Mouse (Mus musculus) heart, embryonic 15.5 days (tissue): Measurements from ENCODE around the gene Oat. TPM values are rescaled to one million over a fixed set of nuclear protein-coding genes. Genes with fewer than 3 reads are reported as not detected.
A peak's percentile ranks its signal among the peaks of the same experiment; 100 is the strongest.

Source experiments
- ATAC-seq: fragments of 200-750 bp; cut with Nextera tagmentation; replicated peaks from 2 replicates; pipeline ENCODE4 v1.8.0; 2017; ENCODE audit warnings: low read depth, moderate TSS enrichment; ENCODE audit not compliant: insufficient number of reproducible peaks, insufficient read depth, low FRiP score
- H3K27ac ChIP-seq: fragments of 300-500 bp; sonication (generic); 2 replicates; pipeline ENCODE4 v1.5.1; 2015; ENCODE audit warnings: mild to moderate bottlenecking, inconsistent platforms
- H3K27me3 ChIP-seq: fragments of 300-500 bp; sonication (generic); 2 replicates; pipeline ENCODE4 v1.6.1; 2015; ENCODE audit warnings: inconsistent platforms
- H3K36me3 ChIP-seq: fragments of 300-500 bp; sonication (generic); 2 replicates; pipeline ENCODE4 v1.6.1; 2015; ENCODE audit warnings: mild to moderate bottlenecking, inconsistent platforms
- H3K4me1 ChIP-seq: fragments of 300-500 bp; sonication (generic); replicated peaks from 2 replicates; pipeline ENCODE4 v1.6.1; 2015; ENCODE audit warnings: inconsistent platforms
- H3K4me2 ChIP-seq: fragments of 300-500 bp; sonication (generic); 2 replicates; pipeline ENCODE4 v1.6.1; 2015; ENCODE audit warnings: inconsistent platforms, mild to moderate bottlenecking, moderate library complexity
- H3K4me3 ChIP-seq: fragments of 300-500 bp; sonication (generic); 2 replicates; pipeline ENCODE4 v1.5.1; 2015; ENCODE audit warnings: mild to moderate bottlenecking, inconsistent platforms
- H3K9ac ChIP-seq: fragments of 300-500 bp; sonication (generic); 2 replicates; pipeline ENCODE4 v1.6.1; 2015; ENCODE audit warnings: mild to moderate bottlenecking, inconsistent platforms
- H3K9me3 ChIP-seq: fragments of 300-500 bp; sonication (generic); replicated peaks from 2 replicates; pipeline ENCODE4 v1.6.1; 2016; ENCODE audit warnings: inconsistent platforms
- WGBS: fragments of 180-500 bp; shearing (Covaris S2); methylation state at CpG from one replicate; pipeline ENCODE4 v1.1.7; 2015; ENCODE audit warnings: mixed read lengths; 5-methylcytosine and 5-hydroxymethylcytosine counted together
- polyA plus RNA-seq: library from polyadenylated mRNA; unstranded; fragments of >200 nt; fragmentation: Nextera tagmentation; extraction: Ambion mirVana; gene quantifications from 2 replicates; pipeline ENCODE4 v1.2.1, GENCODE M21; 2015

Oat gene
- 186 and 207 TPM in 2 replicates for polyA plus RNA-seq

- peak; percentile 98 for ATAC-seq
- H3K9me3 ChIP-seq = no peaks in the 10 kb centered on the region
- no peaks in the 10 kb centered on the region for H3K36me3 ChIP-seq
Measured at GRCm38 (mm10) chr7:132576116-132576650, at the start of gene Oat. TSS of gene Oat (minus strand) at chr7:132576398.

DNA sequence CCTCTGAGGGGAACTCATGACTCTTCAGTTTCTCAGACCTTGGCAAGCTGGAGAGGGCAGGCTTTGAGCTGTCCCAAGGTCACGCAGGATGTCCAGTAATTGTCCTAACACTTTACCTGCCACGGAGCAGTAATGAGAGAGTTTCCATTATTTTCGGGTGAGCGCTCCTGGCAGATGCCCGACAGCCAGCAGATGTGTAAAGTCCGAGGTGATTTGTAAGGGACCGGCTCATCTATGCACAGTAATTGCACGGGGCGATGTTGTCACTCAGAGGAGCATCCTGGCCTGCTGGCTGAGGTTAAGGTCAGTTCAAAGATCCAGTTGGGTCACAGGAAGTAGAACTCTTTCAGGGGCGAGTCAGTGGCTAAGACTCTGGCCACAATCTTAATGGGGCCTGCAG is 48.0 kb upstream of the Oat start:
- H3K4me3 ChIP-seq = no peak overlapping the region
- H3K4me2 ChIP-seq = no peak overlapping the region
- no peak for ATAC-seq
- no peaks in the 10 kb centered on the region for H3K9me3 ChIP-seq
- no peak overlapping the region for H3K27ac ChIP-seq
- H3K4me1 ChIP-seq = peaks cover 21% of the 10 kb centered on the region
- no peaks in the 10 kb centered on the region for H3K36me3 ChIP-seq
- H3K9ac ChIP-seq = no peak overlapping the region
- no peaks in the 10 kb centered on the region for H3K27me3 ChIP-seq
- WGBS = 80% methylated on average over 10 of the region's 10 CpGs

More at GRCm38 (mm10) chr7:132576116-132576650, at the start of gene Oat:
- H3K4me2 ChIP-seq = peak within 1 kb of the TSS; percentile 81
- H3K9ac ChIP-seq = peak within 1 kb of the TSS; percentile 88
- H3K27me3 ChIP-seq = 0 out of 2 replicates have a peak, but pooled peaks cover 5% of the 10 kb centered on the region
- H3K27ac ChIP-seq = peak within 1 kb of the TSS; percentile 99
- peak within 1 kb of the TSS; percentile 92 for H3K4me3 ChIP-seq
- H3K4me1 ChIP-seq = peaks cover 38% of the 10 kb centered on the region
- under 1% methylated on average over 49 of the region's 49 CpGs for WGBS

DNA sequence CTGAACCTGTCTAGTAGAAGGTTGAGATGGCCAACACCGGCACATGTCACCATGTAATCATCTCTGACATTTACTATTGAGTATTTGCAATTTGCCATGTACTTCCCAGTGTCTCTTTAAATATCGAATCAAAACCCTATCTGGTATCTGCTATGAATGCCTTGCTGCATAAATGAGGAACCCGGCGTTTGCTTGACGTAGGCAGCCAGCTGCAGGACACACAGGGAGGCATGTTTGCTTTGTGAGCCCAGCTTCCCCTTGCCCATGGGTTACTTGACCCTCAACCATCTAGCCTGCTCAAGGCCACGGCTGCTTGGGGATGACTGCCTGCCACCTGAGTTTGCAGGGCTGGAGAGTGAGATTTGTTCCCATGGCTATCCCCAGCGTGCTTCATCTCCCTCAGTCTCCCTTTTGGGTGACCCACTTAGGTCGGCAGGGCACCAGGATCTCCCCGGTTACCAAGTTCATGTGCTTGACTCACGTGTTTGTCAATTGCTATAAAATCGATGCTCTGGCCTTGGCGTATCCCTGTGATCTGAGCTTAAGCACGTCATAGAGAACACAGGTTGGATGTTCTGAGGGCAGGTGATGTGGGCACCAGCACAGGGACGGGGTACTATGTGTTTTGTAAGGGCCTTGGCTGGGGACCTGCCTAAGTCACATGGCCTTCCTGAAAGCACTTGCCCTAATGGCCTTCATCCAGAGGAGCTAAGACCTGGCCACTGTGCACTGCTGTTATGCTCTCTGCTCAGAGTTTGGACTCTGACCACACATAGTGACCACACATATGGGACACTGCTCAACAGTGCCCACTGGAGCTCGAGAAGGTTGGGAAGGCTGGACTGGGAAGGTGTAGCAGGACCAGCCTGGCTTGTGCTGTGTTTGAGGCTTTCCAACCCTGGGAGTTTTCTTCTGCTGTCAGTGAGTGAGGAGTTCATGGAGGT is 44.0 kb upstream of the Oat start:
- Histone ChIP-seq H3K27ac (no peak overlapping the region), H3K36me3 (no peaks in the 10 kb centered on the region), H3K4me3 (no peak overlapping the region), H3K9ac (no peak overlapping the region), H3K4me1 (peaks cover 7% of the 10 kb centered on the region; the same call in 1 of the 2 replicates), H3K27me3 (no peaks in the 10 kb centered on the region), H3K4me2 (no peak overlapping the region), H3K9me3 (no peaks in the 10 kb centered on the region)
- ATAC-seq = no peak
- WGBS = 83% methylated on average over 15 of the region's 15 CpGs

DNA sequence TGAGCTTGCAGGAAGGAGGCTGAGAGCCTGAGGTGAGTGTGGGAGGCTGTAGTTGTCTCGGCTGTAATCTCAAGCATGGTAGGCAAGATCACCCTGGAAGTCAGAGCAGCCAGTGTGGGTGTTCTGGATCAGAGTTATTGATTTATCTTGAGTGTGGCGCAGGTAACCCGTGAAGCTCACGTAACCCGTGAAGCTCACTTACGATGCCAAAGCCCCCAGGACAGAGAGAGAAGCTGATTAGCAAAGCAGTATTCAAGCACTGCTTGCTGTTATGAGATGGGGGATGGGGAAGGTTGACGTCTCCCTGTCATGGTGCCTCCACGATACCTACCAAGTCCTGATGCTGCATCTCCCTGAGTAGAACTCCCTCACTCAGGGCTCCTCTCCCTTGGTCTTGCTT is 43.4 kb upstream of the Oat start:
- H3K4me2 ChIP-seq = no peak overlapping the region
- 92% methylated on average over 8 of the region's 8 CpGs for WGBS
- ATAC-seq = no peak
- no peaks in the 10 kb centered on the region for H3K27me3 ChIP-seq
- H3K27ac ChIP-seq = no peak overlapping the region
- no peaks in the 10 kb centered on the region for H3K9me3 ChIP-seq
- no peak overlapping the region for H3K9ac ChIP-seq
- no peak overlapping the region for H3K4me3 ChIP-seq
- peaks cover 9% of the 10 kb centered on the region; the same call in 1 of the 2 replicates for H3K4me1 ChIP-seq
- H3K36me3 ChIP-seq = no peaks in the 10 kb centered on the region

GRCm38 (mm10) chr7:132617021-132617564 is 40.9 kb upstream of the Oat start:
- H3K9me3 ChIP-seq = no peaks in the 10 kb centered on the region
- no peak overlapping the region for H3K27ac ChIP-seq
- H3K4me3 ChIP-seq = no peak overlapping the region
- WGBS = 84% methylated on average over 5 of the region's 5 CpGs
- ATAC-seq = no peak
- no peak overlapping the region for H3K9ac ChIP-seq
- 0 out of 2 replicates have a peak, but pooled peaks cover 5% of the 10 kb centered on the region for H3K4me1 ChIP-seq
- no peaks in the 10 kb centered on the region for H3K27me3 ChIP-seq
- H3K36me3 ChIP-seq = no peaks in the 10 kb centered on the region
- H3K4me2 ChIP-seq = no peak overlapping the region

DNA sequence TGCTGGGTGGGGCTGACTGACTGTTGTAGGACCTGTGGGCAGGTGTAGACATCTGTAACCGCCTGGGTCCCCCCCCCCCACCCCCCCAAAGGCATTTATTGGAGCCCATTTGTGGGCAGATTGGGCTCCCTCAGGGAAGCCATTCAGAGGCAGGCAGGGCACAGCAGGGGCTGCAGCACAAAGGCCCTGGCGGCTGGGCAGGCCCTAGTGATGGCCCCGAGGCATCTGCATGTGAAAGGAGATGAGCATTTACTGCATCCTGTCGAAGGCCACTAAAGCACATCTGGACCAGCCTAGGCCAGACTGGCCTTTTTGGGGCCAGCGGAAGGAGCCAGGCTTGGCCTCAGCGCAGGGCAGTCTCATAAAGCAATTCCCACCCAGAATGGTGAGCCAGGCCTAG is 40.2 kb upstream of the Oat start:
- Histone ChIP-seq H3K4me3 (no peak overlapping the region), H3K9me3 (no peaks in the 10 kb centered on the region), H3K27me3 (no peaks in the 10 kb centered on the region), H3K4me1 (0 out of 2 replicates have a peak, but pooled peaks cover 5% of the 10 kb centered on the region), H3K9ac (no peak overlapping the region), H3K4me2 (no peak overlapping the region), H3K36me3 (no peaks in the 10 kb centered on the region), H3K27ac (no peak overlapping the region)
- ATAC-seq = no peak
- 62% methylated on average over 6 of the region's 6 CpGs for WGBS

- WGBS = 39% methylated on average over 3 of the region's 3 CpGs
Measured at GRCm38 (mm10) chr7:132615346-132615745, 39.1 kb upstream of the Oat start.

DNA sequence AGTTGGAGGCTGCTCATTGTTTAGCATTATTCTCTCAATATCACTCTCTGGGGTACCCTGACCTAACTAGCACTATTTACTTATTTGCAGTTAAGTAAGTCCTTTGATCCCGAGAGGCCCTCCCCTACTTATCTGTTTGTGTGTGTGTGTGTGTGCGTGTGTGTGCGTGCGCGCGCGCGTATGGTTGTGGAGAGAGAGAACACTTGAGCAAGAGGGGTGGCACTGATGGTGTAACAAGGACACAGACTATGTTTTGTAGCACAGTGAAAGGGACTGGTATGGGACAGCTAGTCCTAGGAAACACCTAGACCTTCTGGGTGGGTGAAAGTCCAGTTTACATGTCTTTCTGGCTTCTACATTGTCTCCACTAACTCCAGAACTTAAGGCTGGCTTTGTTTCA is 35.3 kb upstream of the Oat start:
- Histone ChIP-seq H3K4me3 (no peak overlapping the region), H3K4me2 (no peak overlapping the region), H3K27ac (no peak overlapping the region), H3K9ac (no peak overlapping the region), H3K9me3 (no peaks in the 10 kb centered on the region), H3K4me1 (peaks cover 5% of the 10 kb centered on the region; the same call in 1 of the 2 replicates), H3K27me3 (no peaks in the 10 kb centered on the region), H3K36me3 (no peaks in the 10 kb centered on the region)
- no peak for ATAC-seq
- WGBS = 93% methylated on average over 8 of the region's 8 CpGs

More at GRCm38 (mm10) chr7:132615346-132615745, 39.1 kb upstream of the Oat start:
- Histone ChIP-seq H3K4me1 (peaks cover 5% of the 10 kb centered on the region; the same call in 1 of the 2 replicates), H3K9me3 (no peaks in the 10 kb centered on the region), H3K36me3 (no peaks in the 10 kb centered on the region), H3K4me3 (no peak overlapping the region), H3K9ac (no peak overlapping the region), H3K4me2 (no peak overlapping the region), H3K27me3 (no peaks in the 10 kb centered on the region), H3K27ac (no peak overlapping the region)
- ATAC-seq = no peak

DNA sequence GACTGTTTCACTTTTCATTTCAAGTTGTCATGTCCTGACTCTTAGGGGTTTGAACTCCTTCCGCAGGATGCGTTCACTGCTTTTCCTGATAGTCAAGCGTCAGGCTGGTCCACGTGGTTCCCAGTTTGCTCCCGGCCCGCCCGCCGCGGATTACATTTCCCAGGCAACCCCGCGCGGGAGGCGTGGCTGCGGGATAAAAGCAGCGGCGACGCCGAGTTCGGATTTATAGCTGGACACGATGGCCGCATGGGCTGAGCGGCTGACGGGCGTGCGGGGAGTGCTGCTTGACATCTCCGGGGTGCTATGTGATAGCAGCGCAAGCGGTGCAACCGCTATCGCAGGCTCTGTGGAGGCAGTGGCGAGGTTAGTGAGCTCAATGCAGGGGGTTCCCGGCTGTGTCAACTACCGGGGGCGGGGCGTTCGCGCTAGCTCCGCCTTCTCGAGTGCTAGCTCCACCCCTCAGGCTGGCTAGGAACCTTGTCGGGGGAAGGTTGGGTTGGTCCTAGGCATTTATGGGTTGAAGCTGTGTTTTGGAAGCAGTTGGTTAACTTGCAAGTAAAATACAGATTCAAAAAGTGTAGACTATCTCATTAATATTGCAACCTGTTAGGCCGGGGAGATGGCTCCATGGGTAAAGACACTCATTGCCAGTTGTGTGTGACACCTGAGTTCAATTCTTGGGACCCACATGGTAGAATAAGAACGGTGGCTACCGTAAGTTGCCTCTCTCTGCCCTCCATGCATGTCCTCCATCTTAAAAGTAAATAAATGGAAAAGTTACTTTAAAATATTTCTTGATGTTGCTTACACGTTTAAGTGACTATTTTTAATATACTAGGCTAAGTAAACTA is 34.5 kb upstream of the Oat start, which contains the start of gene Lhpp:
Gene Lhpp, plus strand, starts transcription at position 171 of the 851 bp plus-strand sequence.
- Histone ChIP-seq H3K9me3 (no peaks in the 10 kb centered on the region), H3K4me3 (peak within 1 kb of the TSS; percentile 63), H3K27me3 (0 out of 2 replicates have a peak, but pooled peaks cover 6% of the 10 kb centered on the region), H3K27ac (no peak within 1 kb of the TSS), H3K4me1 (peaks cover 5% of the 10 kb centered on the region; the same call in 1 of the 2 replicates), H3K9ac (peak within 1 kb of the TSS; percentile 57), H3K36me3 (no peaks in the 10 kb centered on the region), H3K4me2 (peak within 1 kb of the TSS; percentile 73)
- ATAC-seq = peak; percentile 82
- 7% methylated on average over 44 of the region's 44 CpGs for WGBS

DNA sequence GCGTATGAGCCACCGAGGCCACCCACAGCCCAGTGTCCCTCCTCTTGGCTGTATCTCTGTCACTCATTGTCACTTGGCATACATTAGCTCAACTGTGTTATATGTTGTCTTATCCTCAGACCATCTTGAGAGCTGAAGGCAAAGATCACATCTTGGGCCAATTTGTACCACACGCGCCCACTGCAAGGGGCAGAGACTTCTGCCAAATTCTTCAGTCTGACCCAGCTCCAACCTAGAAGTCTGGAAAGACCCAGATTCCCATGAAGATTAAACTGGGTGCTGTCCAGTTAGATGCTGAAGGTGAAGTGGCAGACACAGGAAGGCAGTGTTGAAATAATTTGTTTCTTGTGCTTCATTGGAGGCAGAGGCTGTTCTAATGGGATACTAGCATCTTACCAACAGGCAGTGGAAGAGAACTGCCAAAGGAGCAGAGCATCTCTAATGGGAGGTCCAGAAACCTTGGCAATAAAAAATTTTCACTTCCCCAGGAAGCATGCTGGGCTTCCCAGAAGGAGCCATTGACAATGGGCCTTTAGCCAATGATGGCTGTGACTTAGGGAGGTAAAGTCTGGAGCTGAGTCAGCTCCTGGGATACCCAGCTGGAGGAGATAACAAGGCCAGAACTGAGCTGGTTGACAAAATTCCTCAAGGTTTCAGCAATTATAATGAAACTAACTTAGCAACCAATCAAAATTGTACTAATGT is 32.3 kb upstream of the Oat start:
- Histone ChIP-seq H3K9me3 (no peaks in the 10 kb centered on the region), H3K27ac (no peak overlapping the region), H3K4me1 (no peaks in the 10 kb centered on the region; the same call in 1 of the 2 replicates), H3K4me3 (no peak overlapping the region), H3K27me3 (peaks cover 14% of the 10 kb centered on the region; the same call in 1 of the 2 replicates), H3K4me2 (no peak overlapping the region), H3K9ac (no peak overlapping the region), H3K36me3 (no peaks in the 10 kb centered on the region)
- no peak for ATAC-seq
- 85% methylated on average over 4 of the region's 4 CpGs for WGBS
